Mouse (Mus musculus) gastrocnemius, postnatal 25 days (tissue): ENCODE results near the gene Csrp3. TPM values are rescaled to one million over a fixed set of nuclear protein-coding genes. Genes with fewer than 3 reads are reported as not detected.

Experiments
- DNase-seq: peaks from one replicate; pipeline ENCODE4 v3.0.0; 2022
- total RNA-seq, 2 experiments: library from RNA; stranded (reverse); gene quantifications; 1 replicate in 1 of 2; 2 replicates in 1 of 2; pipeline ENCODE4 v1.2.3; 2021

Gene Csrp3
- total RNA-seq, 2 experiments from 2014 or later = 118 to 1,199 TPM

GRCm38 (mm10) chr7:48830395-48830794, 17.4 kb downstream of the Csrp3 start:
- no peak for DNase-seq

DNA sequence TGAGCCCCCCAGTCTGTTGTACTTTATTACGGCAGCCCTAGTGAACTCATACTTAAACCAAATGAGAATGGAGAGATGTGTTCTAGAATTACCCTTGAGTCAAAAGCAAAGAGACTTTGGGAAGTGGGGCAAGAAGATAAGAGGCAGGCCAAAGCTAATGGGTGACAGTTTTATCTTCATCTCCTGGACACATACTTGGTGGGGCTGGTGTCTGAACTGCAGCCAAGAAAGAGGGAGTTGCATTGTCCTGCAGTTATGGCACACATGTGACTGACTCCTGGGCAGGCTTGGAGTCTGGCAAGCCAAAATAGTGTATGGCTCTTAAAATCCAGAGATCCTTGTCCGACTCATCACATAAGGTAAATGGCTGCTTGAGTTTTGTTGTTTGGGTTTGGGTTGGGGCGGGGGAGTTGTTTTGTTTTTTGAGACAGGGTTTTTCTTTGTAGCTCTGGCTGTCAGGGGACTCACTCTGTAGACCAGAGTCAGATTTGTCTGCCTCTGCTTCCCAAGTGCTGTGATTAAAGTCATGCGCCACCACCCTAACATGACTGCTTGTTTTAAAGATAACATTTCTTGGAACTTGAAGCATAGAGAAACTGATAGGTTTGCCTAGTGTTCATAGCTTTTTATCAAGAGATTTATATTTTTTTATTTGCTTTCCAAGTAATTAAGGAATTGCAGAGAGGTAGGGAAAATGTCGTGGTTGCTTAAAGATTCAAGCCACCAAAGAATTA, 18.5 kb downstream of the Csrp3 start:
- DNase-seq = no peak

DNA sequence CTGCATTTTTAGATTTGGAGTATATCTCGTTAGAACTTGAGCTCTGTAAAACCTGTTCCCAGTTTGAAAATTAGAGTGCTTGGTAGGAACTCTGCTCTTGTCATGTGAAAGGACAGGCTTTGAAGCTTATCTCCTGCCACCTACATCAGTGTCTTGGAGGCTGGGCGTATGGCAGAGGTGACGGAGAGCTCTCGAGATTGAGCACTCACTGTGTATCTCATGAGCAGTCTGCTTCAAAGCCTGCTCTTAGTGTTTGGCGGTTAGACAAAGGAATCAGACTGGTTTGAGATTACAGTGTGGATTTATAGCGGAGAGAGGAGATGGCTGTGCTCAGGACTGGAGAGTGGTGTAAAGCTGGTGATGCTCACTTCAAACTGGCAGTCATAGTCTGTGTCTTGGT, 22.7 kb downstream of the Csrp3 start:
- no peak for DNase-seq

DNA sequence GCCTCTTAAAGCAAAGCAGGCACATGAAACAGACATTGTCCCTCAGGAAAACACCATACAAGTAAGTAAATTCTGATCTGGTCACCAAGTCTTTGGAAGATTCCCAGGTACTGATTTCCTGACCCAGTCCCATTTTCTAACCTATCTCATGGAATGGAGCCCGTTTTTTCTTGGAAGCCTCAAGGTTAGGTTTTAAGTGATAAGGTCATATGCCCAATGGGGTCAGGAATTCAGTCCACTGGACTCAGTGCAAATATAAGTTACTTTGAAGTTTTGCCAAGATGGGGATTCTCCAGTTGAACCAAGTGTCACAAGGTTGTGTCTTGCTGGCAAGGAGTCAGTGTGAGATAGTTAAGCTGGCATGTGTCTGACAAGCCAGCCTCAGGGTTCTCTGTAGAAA, 23.2 kb downstream of the Csrp3 start:
- no peak for DNase-seq

GRCm38 (mm10) chr7:48823621-48824020, 24.2 kb downstream of the Csrp3 start:
- no peak for DNase-seq

- DNase-seq = no peak
Measured at GRCm38 (mm10) chr7:48821654-48822053, 26.2 kb downstream of the Csrp3 start.

- no peak for DNase-seq
Measured at GRCm38 (mm10) chr7:48813594-48813993, 34.2 kb downstream of the Csrp3 start.

DNA sequence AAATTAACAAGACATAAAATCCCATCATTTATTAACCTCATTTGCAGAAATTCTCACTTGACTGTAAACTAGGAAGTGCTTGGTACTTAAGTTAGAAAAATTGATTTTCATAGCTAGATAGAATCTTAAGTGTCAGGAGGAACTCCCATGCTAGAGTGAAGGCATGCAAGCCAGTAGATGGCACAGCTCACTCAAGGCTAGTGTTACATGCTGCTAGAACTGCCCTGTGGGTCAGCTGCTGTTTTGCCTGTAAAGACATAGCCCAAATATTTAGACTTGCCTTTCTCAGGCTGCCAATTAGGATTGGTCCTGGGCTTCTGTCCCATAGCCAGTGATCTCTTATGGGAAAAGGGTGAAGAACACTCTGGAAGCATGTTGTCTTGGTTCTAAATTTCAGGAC, 35.5 kb downstream of the Csrp3 start:
- DNase-seq = no peak

- no peak for DNase-seq
Measured at GRCm38 (mm10) chr7:48810652-48811051, 37.2 kb downstream of the Csrp3 start.

DNA sequence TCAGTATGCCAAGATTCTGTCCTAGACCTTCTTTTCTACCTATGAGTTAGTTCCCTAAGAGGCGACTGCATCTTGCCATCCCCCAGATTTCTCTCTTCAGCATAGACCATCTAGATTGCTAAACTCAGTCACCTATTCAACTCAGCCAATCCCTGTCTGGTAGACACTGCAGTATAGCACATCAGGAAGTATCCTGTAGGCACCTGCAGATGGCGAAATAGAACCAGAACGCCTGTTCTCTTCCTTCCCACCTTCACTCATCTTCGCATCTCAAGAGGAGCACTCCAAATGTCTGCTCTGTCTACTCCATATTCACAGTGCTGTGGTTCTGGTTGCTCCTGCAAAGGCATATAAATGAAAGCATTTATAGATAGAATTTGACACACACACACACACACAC, 41.2 kb downstream of the Csrp3 start:
- no peak for DNase-seq

DNA sequence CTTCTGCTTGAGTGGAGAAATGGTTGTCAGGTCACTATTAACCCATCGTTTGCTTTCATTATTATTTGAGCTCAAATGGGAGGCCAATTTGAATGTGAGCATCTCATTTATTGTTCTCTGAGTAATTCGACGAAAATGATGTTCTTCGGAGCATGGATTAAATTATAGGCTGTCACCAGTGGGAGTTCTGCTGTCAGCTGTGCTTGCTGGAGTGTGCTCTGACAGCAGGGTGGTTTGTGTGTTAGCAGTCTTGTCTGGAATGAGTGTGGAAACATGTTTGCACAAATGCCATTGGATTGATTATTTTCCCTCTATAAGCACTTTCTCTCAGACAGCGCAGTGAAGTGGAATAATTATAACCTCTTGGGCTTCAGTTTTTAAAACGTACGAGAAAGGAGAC, 44.5 kb downstream of the Csrp3 start:
- no peak for DNase-seq

- DNase-seq = no peak
Measured at GRCm38 (mm10) chr7:48795130-48795529, 52.7 kb downstream of the Csrp3 start.

DNA sequence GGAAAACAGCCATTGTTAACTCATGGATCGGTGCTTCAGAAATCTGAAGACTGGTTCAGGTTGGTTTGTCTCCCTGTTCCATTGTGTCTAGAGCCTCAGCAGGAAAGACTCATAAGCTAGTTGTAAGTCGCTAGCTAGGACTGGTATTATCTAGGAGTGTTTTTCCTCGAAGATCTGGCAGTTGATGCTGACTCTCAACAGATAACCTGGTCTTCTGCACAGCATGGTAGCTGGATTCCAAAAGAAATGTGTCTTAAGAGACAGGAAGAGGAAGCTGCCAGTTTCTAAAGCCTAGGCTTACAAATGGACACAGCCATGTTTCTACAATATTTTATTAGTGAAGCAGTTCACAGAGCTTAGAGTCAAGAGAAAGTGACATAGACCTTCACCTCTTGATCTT, 56.4 kb downstream of the Csrp3 start:
- no peak for DNase-seq

- no peak for DNase-seq
Measured at GRCm38 (mm10) chr7:48790117-48790516, 57.7 kb downstream of the Csrp3 start.

GRCm38 (mm10) chr7:48788851-48789572, 58.8 kb downstream of the Csrp3 start, which contains the start of gene Zdhhc13:
Gene Zdhhc13 (plus strand): TSS chr7:48789003.
- peak; percentile 87 for DNase-seq

GRCm38 (mm10) chr7:48788348-48788747, 59.5 kb downstream of the Csrp3 start:
- no peak for DNase-seq

GRCm38 (mm10) chr7:48784773-48785523, 62.9 kb downstream of the Csrp3 start:
- DNase-seq = no peak

DNA sequence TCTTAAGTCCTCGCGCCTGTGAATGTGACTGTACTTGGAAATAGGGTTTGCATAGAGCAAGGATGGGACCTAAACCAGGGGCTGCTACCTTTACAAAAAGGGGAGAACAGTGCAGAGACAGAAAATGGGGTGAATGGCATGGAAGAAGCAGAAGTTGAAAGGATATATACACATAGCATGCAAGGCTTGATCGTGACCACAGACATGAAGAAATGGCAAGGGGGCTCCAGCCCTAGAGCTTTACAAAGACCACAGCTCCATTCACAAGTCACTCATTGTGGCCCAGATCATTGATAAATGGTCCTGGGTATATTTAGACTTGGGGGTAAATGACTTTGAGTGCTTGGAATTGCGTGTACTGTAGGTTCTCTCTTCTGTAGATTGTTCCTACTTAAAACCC, 65.4 kb downstream of the Csrp3 start:
- no peak for DNase-seq

Other genes starting within 250 kb of the Csrp3 start
- gene Mrgprb3, start 204.2 kb downstream of the Csrp3 start, total RNA-seq = not detected
- gene Zdhhc13, start 59.0 kb downstream of the Csrp3 start, total RNA-seq = 1 to 10 TPM; 3.9 to 4.1 TPM
- under 1 TPM; 0.33 to 0.67 TPM for gene E2f8, start 33.6 kb upstream of the Csrp3 start, total RNA-seq
- gene Nav2, start 60.7 kb upstream of the Csrp3 start, total RNA-seq = 10 to 100 TPM; 29.5 to 30.0 TPM